Mouse (Mus musculus): ENCODE results near the gene Kctd14. TPM values are rescaled to one million over a fixed set of nuclear protein-coding genes. Genes with fewer than 3 reads are reported as not detected.

The Kctd14 gene
- 0.18 TPM for polyA plus RNA-seq (2014; fragmentation: Illumina TruSeq; extraction: RNeasy Lipid Tissue Mini Kit (QIAGEN cat#74804); ENCODE audit: low read depth, low replicate concordance)

DNA sequence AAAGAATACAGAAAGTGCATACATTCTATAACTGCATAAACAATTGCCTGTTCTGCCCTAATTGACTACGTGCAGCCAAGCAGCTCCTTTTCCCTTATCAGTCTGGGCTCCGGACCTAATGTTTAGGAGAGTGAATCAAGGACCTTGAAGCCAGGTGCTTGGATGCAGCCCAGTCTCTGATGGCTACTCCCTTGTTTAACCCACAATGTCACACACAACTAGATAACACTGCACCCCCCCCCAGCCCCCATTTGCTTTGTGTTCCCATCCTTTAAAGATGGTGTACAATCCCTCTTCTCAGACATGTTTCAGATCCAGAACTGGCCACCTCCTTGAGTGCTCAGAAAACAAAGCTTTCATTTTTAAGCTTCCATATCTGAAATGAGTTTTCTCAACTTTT lies at the start of gene Kctd14:
TSS of gene Kctd14 (plus strand) at position 301 of the 400 bp plus-strand sequence.

DNA sequence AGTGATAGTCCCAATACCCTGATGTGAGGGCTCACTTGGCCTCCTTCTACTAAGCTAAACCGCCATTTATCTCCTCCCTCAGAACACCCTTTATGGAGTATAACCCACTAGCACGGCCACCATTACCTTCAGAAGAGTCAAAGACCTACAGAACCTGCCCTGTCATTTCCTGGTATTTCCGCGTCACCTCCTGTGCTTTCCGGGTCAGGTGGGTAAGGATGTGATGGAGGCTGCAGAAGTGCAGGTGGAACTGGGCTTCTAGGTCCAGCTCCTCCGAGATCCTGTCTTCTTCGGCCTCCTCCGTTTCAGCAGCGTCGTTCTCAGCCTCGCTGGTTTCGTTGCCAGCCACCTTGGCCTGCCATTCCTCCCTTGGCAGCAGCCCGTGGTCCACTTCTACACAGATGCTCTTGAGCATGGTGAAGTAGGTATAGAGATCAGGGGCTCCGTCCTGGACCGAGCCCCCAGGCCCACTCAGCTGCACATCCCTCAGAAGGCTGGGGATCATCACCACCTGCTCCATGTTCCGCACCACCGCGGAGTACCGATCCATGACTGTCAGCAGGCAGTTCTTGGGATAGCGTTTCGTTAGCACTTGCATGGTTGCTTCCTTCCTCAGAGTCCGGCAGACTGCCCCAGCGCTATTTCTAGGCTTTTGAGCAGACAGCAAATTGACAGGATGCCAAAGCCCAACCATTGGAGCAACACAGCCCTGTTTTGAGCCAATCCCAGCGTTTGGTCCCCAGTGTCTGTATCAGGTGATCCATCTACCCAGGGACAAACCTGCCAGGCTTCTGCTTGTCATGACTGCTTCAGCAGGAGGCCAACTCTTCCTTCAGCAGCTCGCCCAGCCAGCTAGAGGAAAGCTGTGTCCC lies 34.0 kb upstream of the Kctd14 start, which contains the start of gene Thrsp:
TSS of gene Thrsp (minus strand) at position 825 of the 872 bp plus-strand sequence.

DNA sequence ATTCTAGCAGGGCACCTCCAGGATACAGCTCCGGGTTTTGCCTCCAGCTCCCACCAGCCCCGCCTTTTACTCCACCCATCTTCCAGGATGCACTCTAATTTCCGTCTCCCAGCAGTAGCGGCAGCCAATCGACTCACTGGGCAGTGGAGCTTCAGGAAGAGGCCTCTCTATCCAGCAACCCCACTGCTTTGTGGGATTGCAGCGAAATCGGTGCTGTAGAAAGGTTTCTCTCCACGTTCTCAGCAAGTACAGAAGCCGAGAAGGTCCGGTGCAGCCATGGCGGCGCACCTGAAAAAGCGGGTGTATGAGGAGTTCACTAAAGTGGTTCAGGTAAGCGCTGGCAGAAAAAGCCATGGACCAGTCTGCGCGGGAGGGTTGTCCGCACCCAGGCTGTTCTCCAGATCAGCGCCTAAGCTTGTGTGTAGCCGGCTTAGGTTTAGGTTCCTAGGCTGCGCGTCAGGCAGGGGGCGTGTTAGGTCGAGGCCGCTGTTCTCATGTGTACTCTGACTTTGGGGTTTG lies 29.8 kb downstream of the Kctd14 start, which contains the start of gene Ints4:
TSS of gene Ints4 (plus strand) at position 136 of the 519 bp plus-strand sequence.

Other genes starting within 250 kb of the Kctd14 start
- gene Usp35, start 119.3 kb upstream of the Kctd14 start, polyA plus RNA-seq (2014; fragmentation: Illumina TruSeq; extraction: RNeasy Lipid Tissue Mini Kit (QIAGEN cat#74804); ENCODE audit: low read depth, low replicate concordance): 2.0 TPM
- gene Kctd21, start 119.0 kb upstream of the Kctd14 start, polyA plus RNA-seq (2014; fragmentation: Illumina TruSeq; extraction: RNeasy Lipid Tissue Mini Kit (QIAGEN cat#74804); ENCODE audit: low read depth, low replicate concordance): 4.6 TPM
- 6.2 TPM for gene Alg8, start 79.7 kb upstream of the Kctd14 start, polyA plus RNA-seq (2014; fragmentation: Illumina TruSeq; extraction: RNeasy Lipid Tissue Mini Kit (QIAGEN cat#74804); ENCODE audit: low read depth, low replicate concordance)
- gene Ndufc2, start 51.3 kb upstream of the Kctd14 start, polyA plus RNA-seq (2014; fragmentation: Illumina TruSeq; extraction: RNeasy Lipid Tissue Mini Kit (QIAGEN cat#74804); ENCODE audit: low read depth, low replicate concordance): 501 TPM
- gene Thrsp, start 33.6 kb upstream of the Kctd14 start, polyA plus RNA-seq (2014; fragmentation: Illumina TruSeq; extraction: RNeasy Lipid Tissue Mini Kit (QIAGEN cat#74804); ENCODE audit: low read depth, low replicate concordance): 44.0 TPM
- gene Ints4, start 29.6 kb downstream of the Kctd14 start, polyA plus RNA-seq (2014; fragmentation: Illumina TruSeq; extraction: RNeasy Lipid Tissue Mini Kit (QIAGEN cat#74804); ENCODE audit: low read depth, low replicate concordance): 50.2 TPM
- 113 TPM for gene Aamdc, start 128.2 kb downstream of the Kctd14 start, polyA plus RNA-seq (2014; fragmentation: Illumina TruSeq; extraction: RNeasy Lipid Tissue Mini Kit (QIAGEN cat#74804); ENCODE audit: low read depth, low replicate concordance)
- gene Rsf1, start 128.6 kb downstream of the Kctd14 start, polyA plus RNA-seq (2014; fragmentation: Illumina TruSeq; extraction: RNeasy Lipid Tissue Mini Kit (QIAGEN cat#74804); ENCODE audit: low read depth, low replicate concordance): 5.7 TPM
- 35.4 TPM for gene Clns1a, start 245.3 kb downstream of the Kctd14 start, polyA plus RNA-seq (2014; fragmentation: Illumina TruSeq; extraction: RNeasy Lipid Tissue Mini Kit (QIAGEN cat#74804); ENCODE audit: low read depth, low replicate concordance)